Mouse (Mus musculus): ENCODE data around the gene Dusp3. TPM values are rescaled to one million over a fixed set of nuclear protein-coding genes. Genes with fewer than 3 reads are reported as not detected.
A peak's percentile ranks its signal among the peaks of the same experiment; 100 is the strongest.

Gene Dusp3
- polyA plus RNA-seq, 1 experiment from 2014 or later = 11.3 TPM

- WGBS = 94% methylated on average over 5 of the region's 5 CpGs
- peaks cover 7% of the 10 kb centered on the region; the same call in 1 of the 2 replicates for H3K27me3 ChIP-seq
- H3K9me3 ChIP-seq = no peaks in the 10 kb centered on the region
- H3K27ac ChIP-seq = no peak overlapping the region
- H3K9ac ChIP-seq (replicated peaks) = no peak overlapping the region
- no peak overlapping the region for H3K4me2 ChIP-seq (replicated peaks)
- H3K4me3 ChIP-seq (replicated peaks) = no peak overlapping the region
- H3K36me3 ChIP-seq = no peaks in the 10 kb centered on the region
- no peak for ATAC-seq
- peaks cover 7% of the 10 kb centered on the region for H3K4me1 ChIP-seq (replicated peaks)
Measured at GRCm38 (mm10) chr11:101972651-101973050, 14.2 kb downstream of the Dusp3 start.

DNA sequence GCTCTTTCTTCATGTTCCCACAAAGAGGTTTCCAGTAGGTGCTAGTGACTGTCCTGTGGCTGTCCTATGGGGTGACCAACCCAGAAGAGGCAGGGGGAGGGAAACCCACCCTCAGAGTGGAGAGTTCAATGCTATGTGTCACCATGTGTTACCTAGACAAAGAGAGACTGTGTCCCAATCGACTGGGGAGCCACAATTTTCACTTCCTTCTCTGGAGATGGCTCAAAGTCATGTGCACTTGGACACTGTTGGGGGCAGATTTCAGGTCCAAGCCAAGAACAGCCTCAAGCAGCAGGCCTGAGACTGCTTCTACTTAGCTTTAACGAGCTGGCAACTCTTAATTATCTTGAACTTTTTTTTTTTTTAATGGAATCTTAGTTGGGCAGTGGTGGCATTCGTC lies 14.7 kb downstream of the Dusp3 start:
- 80% methylated on average over 3 of the region's 3 CpGs for WGBS
- Histone ChIP-seq H3K9ac (replicated peaks) (no peak overlapping the region), H3K4me2 (replicated peaks) (no peak overlapping the region), H3K27me3 (peaks cover 13% of the 10 kb centered on the region), H3K4me3 (replicated peaks) (no peak overlapping the region), H3K9me3 (no peaks in the 10 kb centered on the region), H3K4me1 (replicated peaks) (peaks cover 10% of the 10 kb centered on the region), H3K36me3 (no peaks in the 10 kb centered on the region), H3K27ac (no peak overlapping the region)
- ATAC-seq = no peak

- WGBS = 43% methylated on average over 3 of the region's 3 CpGs
- Histone ChIP-seq H3K4me3 (replicated peaks) (no peak overlapping the region), H3K27ac (no peak overlapping the region), H3K27me3 (peaks cover 20% of the 10 kb centered on the region), H3K36me3 (no peaks in the 10 kb centered on the region), H3K4me2 (replicated peaks) (no peak overlapping the region), H3K9me3 (no peaks in the 10 kb centered on the region), H3K9ac (replicated peaks) (no peak overlapping the region), H3K4me1 (replicated peaks) (peaks cover 16% of the 10 kb centered on the region)
- no peak for ATAC-seq
Measured at GRCm38 (mm10) chr11:101971410-101971809, 15.4 kb downstream of the Dusp3 start.

DNA sequence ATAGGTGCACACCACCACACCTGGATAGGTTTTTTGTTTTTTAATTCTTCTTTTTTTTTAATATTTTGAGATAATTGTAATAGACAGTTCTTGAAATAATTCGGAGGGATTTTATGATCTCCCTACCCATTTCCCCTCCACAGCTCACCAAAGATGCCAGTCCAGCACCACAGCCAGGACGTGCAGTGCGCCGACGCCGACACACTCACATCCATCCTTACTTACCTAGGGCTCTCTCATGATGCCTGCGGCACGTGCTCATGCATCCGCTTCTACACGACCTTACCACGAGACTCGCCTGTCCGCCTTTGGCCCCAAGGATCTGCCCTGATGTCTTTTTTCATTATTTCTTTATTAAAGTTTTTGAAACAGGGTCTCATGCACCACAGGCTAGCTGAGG lies 17.0 kb downstream of the Dusp3 start:
- peaks cover 18% of the 10 kb centered on the region for H3K4me1 ChIP-seq (replicated peaks)
- no peak overlapping the region for H3K4me2 ChIP-seq (replicated peaks)
- H3K9me3 ChIP-seq = no peaks in the 10 kb centered on the region
- peaks cover 35% of the 10 kb centered on the region for H3K27me3 ChIP-seq
- H3K4me3 ChIP-seq (replicated peaks) = no peak overlapping the region
- no peak overlapping the region for H3K9ac ChIP-seq (replicated peaks)
- no peak for ATAC-seq
- 78% methylated on average over 13 of the region's 13 CpGs for WGBS
- no peaks in the 10 kb centered on the region for H3K36me3 ChIP-seq
- no peak overlapping the region for H3K27ac ChIP-seq

- Histone ChIP-seq H3K4me1 (replicated peaks) (peaks cover 29% of the 10 kb centered on the region), H3K27me3 (peaks cover 46% of the 10 kb centered on the region), H3K27ac (no peak overlapping the region), H3K36me3 (no peaks in the 10 kb centered on the region), H3K4me3 (replicated peaks) (no peak overlapping the region), H3K9ac (replicated peaks) (no peak overlapping the region), H3K9me3 (no peaks in the 10 kb centered on the region), H3K4me2 (replicated peaks) (no peak overlapping the region)
- 0% methylated on average over 5 of the region's 5 CpGs for WGBS
- peak; percentile 78 for ATAC-seq
Measured at GRCm38 (mm10) chr11:101968791-101969190, 18.0 kb downstream of the Dusp3 start.

DNA sequence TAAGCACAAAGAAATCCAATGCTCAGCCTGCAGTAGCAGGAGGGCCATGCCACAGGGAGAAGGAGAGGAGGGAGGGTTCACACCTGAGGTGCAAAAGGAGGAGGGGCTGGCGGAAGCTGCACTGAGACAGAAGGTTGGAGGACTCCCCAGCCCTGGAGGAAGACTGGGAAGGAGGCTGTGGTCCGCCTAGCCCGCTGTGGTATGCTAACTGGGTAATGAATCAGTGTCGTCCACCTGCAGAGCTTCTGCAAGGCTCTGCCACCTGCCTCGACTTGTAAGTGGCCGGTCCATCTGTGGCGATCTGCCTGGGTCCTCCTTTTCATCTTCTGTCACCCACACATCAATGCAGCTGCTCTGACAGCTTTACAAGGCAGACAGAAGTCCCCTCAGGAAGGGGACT lies 18.5 kb downstream of the Dusp3 start:
- no peak overlapping the region for H3K27ac ChIP-seq
- H3K27me3 ChIP-seq = peaks cover 51% of the 10 kb centered on the region
- H3K4me2 ChIP-seq (replicated peaks) = no peak overlapping the region
- peaks cover 34% of the 10 kb centered on the region for H3K4me1 ChIP-seq (replicated peaks)
- no peak overlapping the region for H3K4me3 ChIP-seq (replicated peaks)
- no peak for ATAC-seq
- 14% methylated on average over 7 of the region's 7 CpGs for WGBS
- no peak overlapping the region for H3K9ac ChIP-seq (replicated peaks)
- no peaks in the 10 kb centered on the region for H3K9me3 ChIP-seq
- no peaks in the 10 kb centered on the region for H3K36me3 ChIP-seq

GRCm38 (mm10) chr11:101966965-101967614 lies 19.7 kb downstream of the Dusp3 start, which contains the start of gene Sost:
Gene Sost (minus strand): TSS chr11:101967015.
- no peaks in the 10 kb centered on the region for H3K36me3 ChIP-seq
- H3K4me1 ChIP-seq (replicated peaks) = peaks cover 41% of the 10 kb centered on the region
- ATAC-seq = no peak
- 27% methylated on average over 10 of the region's 10 CpGs for WGBS
- H3K9ac ChIP-seq (replicated peaks) = no peak within 1 kb of the TSS
- peaks cover 63% of the 10 kb centered on the region for H3K27me3 ChIP-seq
- no peaks in the 10 kb centered on the region for H3K9me3 ChIP-seq
- H3K27ac ChIP-seq = no peak within 1 kb of the TSS
- H3K4me2 ChIP-seq (replicated peaks) = no peak within 1 kb of the TSS
- no peak within 1 kb of the TSS for H3K4me3 ChIP-seq (replicated peaks)

- Histone ChIP-seq H3K4me2 (replicated peaks) (no peak overlapping the region), H3K9me3 (no peaks in the 10 kb centered on the region), H3K36me3 (no peaks in the 10 kb centered on the region), H3K9ac (replicated peaks) (no peak overlapping the region), H3K4me1 (replicated peaks) (peaks cover 41% of the 10 kb centered on the region), H3K27ac (no peak overlapping the region), H3K4me3 (replicated peaks) (no peak overlapping the region), H3K27me3 (peaks cover 78% of the 10 kb centered on the region)
- WGBS = 9% methylated on average over 2 of the region's 2 CpGs
- ATAC-seq = no peak
Measured at GRCm38 (mm10) chr11:101965553-101965952, 21.3 kb downstream of the Dusp3 start.

DNA sequence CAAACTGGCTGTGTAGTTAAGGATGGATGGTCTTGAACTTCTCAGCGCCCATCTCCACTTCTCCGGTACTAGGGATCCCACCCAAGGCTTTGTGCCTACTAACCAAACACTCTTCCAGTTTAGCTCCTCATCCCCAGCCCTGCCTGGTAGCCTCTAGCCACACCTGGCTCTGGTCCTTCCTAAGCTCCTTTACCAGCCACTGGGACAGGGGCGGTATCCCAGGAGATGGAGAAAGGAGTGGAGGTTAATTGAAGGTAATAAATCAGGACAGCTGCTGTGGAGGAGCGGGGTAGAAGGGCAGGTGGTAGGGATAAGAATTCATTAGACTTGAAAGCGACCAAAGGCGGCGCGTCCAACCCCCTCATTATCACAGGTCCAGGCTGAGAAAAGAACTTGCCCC lies 22.2 kb downstream of the Dusp3 start:
- ATAC-seq = no peak
- no peaks in the 10 kb centered on the region for H3K36me3 ChIP-seq
- peak overlapping the region; percentile 90; the same call in 1 of the 2 replicates for H3K4me2 ChIP-seq (replicated peaks)
- WGBS = 3% methylated on average over 8 of the region's 8 CpGs
- no peaks in the 10 kb centered on the region for H3K9me3 ChIP-seq
- peak overlapping the region; percentile 59; the same call in 1 of the 2 replicates for H3K4me3 ChIP-seq (replicated peaks)
- H3K27me3 ChIP-seq = peaks cover 87% of the 10 kb centered on the region
- H3K27ac ChIP-seq = no peak overlapping the region
- H3K4me1 ChIP-seq (replicated peaks) = peaks cover 41% of the 10 kb centered on the region
- H3K9ac ChIP-seq (replicated peaks) = no peak overlapping the region

- WGBS = under 1% methylated on average over 78 of the region's 78 CpGs
- H3K4me1 ChIP-seq (replicated peaks) = peaks cover 41% of the 10 kb centered on the region
- H3K9ac ChIP-seq (replicated peaks) = peak overlapping the region; percentile 70
- H3K27me3 ChIP-seq = peaks cover 94% of the 10 kb centered on the region
- H3K27ac ChIP-seq = no peak overlapping the region
- peak overlapping the region; percentile 90 for H3K4me2 ChIP-seq (replicated peaks)
- ATAC-seq = peak; percentile 51
- peak overlapping the region; percentile 59 for H3K4me3 ChIP-seq (replicated peaks)
- H3K36me3 ChIP-seq = no peaks in the 10 kb centered on the region
- H3K9me3 ChIP-seq = no peaks in the 10 kb centered on the region
Measured at GRCm38 (mm10) chr11:101963473-101964291, 23.1 kb downstream of the Dusp3 start.

GRCm38 (mm10) chr11:101963043-101963442 lies 23.8 kb downstream of the Dusp3 start:
- peaks cover 34% of the 10 kb centered on the region for H3K4me1 ChIP-seq (replicated peaks)
- no peaks in the 10 kb centered on the region for H3K36me3 ChIP-seq
- H3K27me3 ChIP-seq = peaks cover 90% of the 10 kb centered on the region
- no peaks in the 10 kb centered on the region for H3K9me3 ChIP-seq
- H3K4me2 ChIP-seq (replicated peaks) = peak overlapping the region; percentile 90
- no peak overlapping the region for H3K27ac ChIP-seq
- H3K9ac ChIP-seq (replicated peaks) = peak overlapping the region; percentile 70; the same call in 1 of the 2 replicates
- peak overlapping the region; percentile 59 for H3K4me3 ChIP-seq (replicated peaks)
- ATAC-seq = 0 out of 2 replicates have a peak, but pooled peaks have one; percentile 29
- 2% methylated on average over 11 of the region's 11 CpGs for WGBS

DNA sequence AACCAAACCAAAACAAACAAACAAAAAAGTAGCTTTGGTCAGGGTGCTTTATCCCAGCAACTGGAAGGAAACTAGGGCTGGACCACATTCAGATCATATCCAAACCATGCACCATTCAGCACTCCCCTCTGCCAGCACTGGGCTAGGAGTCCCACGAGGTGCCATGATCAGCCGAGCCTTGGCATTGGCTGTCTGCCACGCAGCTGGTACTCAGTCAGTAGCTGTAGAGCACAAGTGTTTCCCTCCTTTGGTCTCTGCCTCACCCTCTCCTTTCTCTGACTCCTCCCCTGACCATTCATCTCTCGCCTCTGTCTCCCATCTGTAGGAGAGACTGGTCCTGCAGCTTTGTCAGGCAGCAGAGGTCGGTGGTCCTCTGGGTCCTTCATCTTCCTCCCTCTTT lies 29.3 kb downstream of the Dusp3 start:
- peaks cover 9% of the 10 kb centered on the region for H3K4me1 ChIP-seq (replicated peaks)
- H3K27me3 ChIP-seq = peaks cover 52% of the 10 kb centered on the region
- H3K27ac ChIP-seq = no peak overlapping the region
- H3K4me2 ChIP-seq (replicated peaks) = no peak overlapping the region
- no peaks in the 10 kb centered on the region for H3K9me3 ChIP-seq
- WGBS = 69% methylated on average over 5 of the region's 5 CpGs
- H3K4me3 ChIP-seq (replicated peaks) = no peak overlapping the region
- H3K36me3 ChIP-seq = no peaks in the 10 kb centered on the region
- no peak overlapping the region for H3K9ac ChIP-seq (replicated peaks)
- no peak for ATAC-seq

All from midbrain, embryonic 13.5 days (tissue).